Mouse (Mus musculus): ENCODE results near the gene Adarb2. TPM values are rescaled to one million over a fixed set of nuclear protein-coding genes. Genes with fewer than 3 reads are reported as not detected.

The Adarb2 gene
- polyA plus RNA-seq, 1 experiment, result 0.04 TPM

- peaks cover 7% of the 10 kb centered on the region for H3K4me1 ChIP-seq (ENCODE audit: control insufficient read depth, insufficient read depth, insufficient read length)
- TF ChIP-seq POLR2A (IDR thresholded peaks at IDR 0.05; ENCODE audit: low read depth, low read length), result no peak
- WGBS, result 50% methylated on average over 3 of the region's 3 CpGs
- H3K36me3 ChIP-seq (ENCODE audit: control insufficient read depth, insufficient read depth, low read length), result no peaks in the 10 kb centered on the region
- H3K27ac ChIP-seq (ENCODE audit: insufficient read depth, low read length), result no peak overlapping the region
- DNase-seq (ENCODE audit: low read depth in 1 of 2, low spot score in 2 of 2), result no peak
- H3K27me3 ChIP-seq (ENCODE audit: control insufficient read depth, insufficient read depth, low read length), result no peaks in the 10 kb centered on the region
- no peak overlapping the region for H3K4me3 ChIP-seq (ENCODE audit: extremely low read depth, insufficient read depth, insufficient read length)
Observed at GRCm38 (mm10) chr13:8457831-8458230, 255.2 kb downstream of the Adarb2 start.

- no peak overlapping the region for H3K4me3 ChIP-seq (ENCODE audit: extremely low read depth, insufficient read depth, insufficient read length)
- TF ChIP-seq POLR2A (IDR thresholded peaks at IDR 0.05; ENCODE audit: low read depth, low read length) (no peak), CTCF (IDR thresholded peaks at IDR 0.05; ENCODE audit: extremely low read depth, insufficient read depth, insufficient read length, insufficient replicate concordance) (no peak)
- no peaks in the 10 kb centered on the region for H3K4me1 ChIP-seq (ENCODE audit: control insufficient read depth, insufficient read depth, insufficient read length)
- H3K36me3 ChIP-seq (ENCODE audit: control insufficient read depth, insufficient read depth, low read length), result no peaks in the 10 kb centered on the region
- no peaks in the 10 kb centered on the region for H3K27me3 ChIP-seq (ENCODE audit: control insufficient read depth, insufficient read depth, low read length)
- H3K27ac ChIP-seq (ENCODE audit: insufficient read depth, low read length), result no peak overlapping the region
- DNase-seq (ENCODE audit: low read depth in 1 of 2, low spot score in 2 of 2), result no peak
- 82% methylated on average over 12 of the region's 12 CpGs for WGBS
Observed at GRCm38 (mm10) chr13:8467591-8468366, 265.1 kb downstream of the Adarb2 start.

GRCm38 (mm10) chr13:8476237-8476636 lies 273.6 kb downstream of the Adarb2 start:
- 59% methylated on average over 3 of the region's 3 CpGs for WGBS
- Histone ChIP-seq H3K36me3 (ENCODE audit: control insufficient read depth, insufficient read depth, low read length) (no peaks in the 10 kb centered on the region), H3K4me3 (ENCODE audit: extremely low read depth, insufficient read depth, insufficient read length) (no peak overlapping the region), H3K27ac (ENCODE audit: insufficient read depth, low read length) (no peak overlapping the region), H3K27me3 (ENCODE audit: control insufficient read depth, insufficient read depth, low read length) (no peaks in the 10 kb centered on the region), H3K4me1 (ENCODE audit: control insufficient read depth, insufficient read depth, insufficient read length) (no peaks in the 10 kb centered on the region)
- TF ChIP-seq CTCF (IDR thresholded peaks at IDR 0.05; ENCODE audit: extremely low read depth, insufficient read depth, insufficient read length, insufficient replicate concordance) (no peak), POLR2A (IDR thresholded peaks at IDR 0.05; ENCODE audit: low read depth, low read length) (no peak)
- no peak for DNase-seq (ENCODE audit: low read depth in 1 of 2, low spot score in 2 of 2)

GRCm38 (mm10) chr13:8478731-8479130 lies 276.1 kb downstream of the Adarb2 start:
- Histone ChIP-seq H3K4me3 (ENCODE audit: extremely low read depth, insufficient read depth, insufficient read length) (no peak overlapping the region), H3K36me3 (ENCODE audit: control insufficient read depth, insufficient read depth, low read length) (no peaks in the 10 kb centered on the region), H3K27ac (ENCODE audit: insufficient read depth, low read length) (no peak overlapping the region), H3K4me1 (ENCODE audit: control insufficient read depth, insufficient read depth, insufficient read length) (no peaks in the 10 kb centered on the region), H3K27me3 (ENCODE audit: control insufficient read depth, insufficient read depth, low read length) (no peaks in the 10 kb centered on the region)
- 93% methylated on average over 1 of the region's 1 CpGs for WGBS
- no peak for TF ChIP-seq POLR2A (IDR thresholded peaks at IDR 0.05; ENCODE audit: low read depth, low read length)
- TF ChIP-seq CTCF (IDR thresholded peaks at IDR 0.05; ENCODE audit: extremely low read depth, insufficient read depth, insufficient read length, insufficient replicate concordance), result no peak
- DNase-seq (ENCODE audit: low read depth in 1 of 2, low spot score in 2 of 2), result no peak

GRCm38 (mm10) chr13:8479970-8480369 lies 277.3 kb downstream of the Adarb2 start:
- DNase-seq (ENCODE audit: low read depth in 1 of 2, low spot score in 2 of 2), result no peak
- H3K27me3 ChIP-seq (ENCODE audit: control insufficient read depth, insufficient read depth, low read length), result no peaks in the 10 kb centered on the region
- H3K4me3 ChIP-seq (ENCODE audit: extremely low read depth, insufficient read depth, insufficient read length), result no peak overlapping the region
- H3K27ac ChIP-seq (ENCODE audit: insufficient read depth, low read length), result no peak overlapping the region
- H3K4me1 ChIP-seq (ENCODE audit: control insufficient read depth, insufficient read depth, insufficient read length), result no peaks in the 10 kb centered on the region
- H3K36me3 ChIP-seq (ENCODE audit: control insufficient read depth, insufficient read depth, low read length), result no peaks in the 10 kb centered on the region
- TF ChIP-seq POLR2A (IDR thresholded peaks at IDR 0.05; ENCODE audit: low read depth, low read length), result no peak
- TF ChIP-seq CTCF (IDR thresholded peaks at IDR 0.05; ENCODE audit: extremely low read depth, insufficient read depth, insufficient read length, insufficient replicate concordance), result no peak

GRCm38 (mm10) chr13:8481347-8481746 lies 278.7 kb downstream of the Adarb2 start:
- no peak overlapping the region for H3K4me3 ChIP-seq (ENCODE audit: extremely low read depth, insufficient read depth, insufficient read length)
- WGBS, result 74% methylated on average over 3 of the region's 3 CpGs

GRCm38 (mm10) chr13:8484592-8485272 lies 282.1 kb downstream of the Adarb2 start:
- H3K36me3 ChIP-seq (ENCODE audit: control insufficient read depth, insufficient read depth, low read length), result no peaks in the 10 kb centered on the region
- H3K27me3 ChIP-seq (ENCODE audit: control insufficient read depth, insufficient read depth, low read length), result no peaks in the 10 kb centered on the region
- H3K4me1 ChIP-seq (ENCODE audit: control insufficient read depth, insufficient read depth, insufficient read length), result no peaks in the 10 kb centered on the region
- TF ChIP-seq CTCF (IDR thresholded peaks at IDR 0.05; ENCODE audit: extremely low read depth, insufficient read depth, insufficient read length, insufficient replicate concordance), result no peak
- TF ChIP-seq POLR2A (IDR thresholded peaks at IDR 0.05; ENCODE audit: low read depth, low read length), result no peak
- H3K4me3 ChIP-seq (ENCODE audit: extremely low read depth, insufficient read depth, insufficient read length), result no peak overlapping the region
- DNase-seq (ENCODE audit: low read depth in 1 of 2, low spot score in 2 of 2), result no peak
- WGBS, result 32% methylated on average over 4 of the region's 4 CpGs
- H3K27ac ChIP-seq (ENCODE audit: insufficient read depth, low read length), result no peak overlapping the region

More at GRCm38 (mm10) chr13:8481347-8481746, 278.7 kb downstream of the Adarb2 start:
- no peak overlapping the region for H3K27ac ChIP-seq (ENCODE audit: insufficient read depth, low read length)
- H3K4me1 ChIP-seq (ENCODE audit: control insufficient read depth, insufficient read depth, insufficient read length), result no peaks in the 10 kb centered on the region
- H3K36me3 ChIP-seq (ENCODE audit: control insufficient read depth, insufficient read depth, low read length), result no peaks in the 10 kb centered on the region
- no peak for DNase-seq (ENCODE audit: low read depth in 1 of 2, low spot score in 2 of 2)
- TF ChIP-seq POLR2A (IDR thresholded peaks at IDR 0.05; ENCODE audit: low read depth, low read length) (no peak), CTCF (IDR thresholded peaks at IDR 0.05; ENCODE audit: extremely low read depth, insufficient read depth, insufficient read length, insufficient replicate concordance) (no peak)
- no peaks in the 10 kb centered on the region for H3K27me3 ChIP-seq (ENCODE audit: control insufficient read depth, insufficient read depth, low read length)

Measured in spleen, adult 2 months (tissue).